Mouse (Mus musculus): ENCODE results near the gene Zfp697. TPM values are rescaled to one million over a fixed set of nuclear protein-coding genes. Genes with fewer than 3 reads are reported as not detected.
"Not testable (repeated sequence)": the region's sequence is repeated elsewhere in the genome, so short reads cannot be mapped to it uniquely, and the experiment has no call there.

Gene Zfp697
- total RNA-seq, 2 experiments from 2014 or later = 28.5 to 29.1 TPM

DNA sequence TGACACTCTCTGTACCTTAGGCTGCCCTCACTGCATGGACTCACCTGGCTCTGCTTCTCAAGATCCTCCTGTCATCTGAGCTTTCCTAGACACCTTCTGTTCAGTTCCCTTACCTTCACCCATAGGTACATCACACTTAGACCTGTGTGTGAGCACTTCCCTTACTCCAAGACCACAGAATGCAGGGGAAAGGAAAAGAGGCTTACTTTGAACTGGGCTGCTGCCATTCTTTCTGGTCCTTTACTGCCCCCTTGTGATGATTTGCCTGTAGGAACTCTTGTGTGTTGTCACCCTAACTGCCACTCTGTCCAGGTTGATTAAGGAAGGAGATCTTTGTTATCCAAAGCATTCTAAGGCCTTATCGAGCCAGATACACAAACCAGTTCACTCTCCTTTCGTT lies 168.0 kb downstream of the Zfp697 start:
- DNase-seq (ENCODE audit: low spot score in 2 of 2); H3K4me3 ChIP-seq; H3K27ac ChIP-seq: not testable (repeated sequence)

DNA sequence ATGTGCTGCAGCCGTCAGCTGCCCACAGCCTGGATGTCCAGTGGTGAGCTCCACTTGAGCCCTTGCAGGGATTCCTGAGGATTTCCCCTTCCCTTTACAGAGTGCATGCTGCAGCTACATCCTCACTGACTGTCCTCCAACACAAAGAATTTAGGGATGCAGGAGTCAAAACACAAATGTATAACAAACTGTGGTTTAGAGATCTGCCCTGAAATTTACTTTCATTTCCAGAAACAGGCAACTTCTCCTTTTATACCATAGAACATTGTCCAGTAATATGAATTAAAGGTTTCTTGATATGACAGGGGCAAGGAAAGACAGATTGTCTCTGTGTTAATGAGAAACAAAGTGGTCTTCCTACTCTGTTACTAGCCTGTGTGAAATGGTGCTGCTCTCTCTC lies 168.6 kb downstream of the Zfp697 start:
- not testable (repeated sequence) for DNase-seq (ENCODE audit: low spot score in 2 of 2); H3K4me3 ChIP-seq; H3K27ac ChIP-seq

DNA sequence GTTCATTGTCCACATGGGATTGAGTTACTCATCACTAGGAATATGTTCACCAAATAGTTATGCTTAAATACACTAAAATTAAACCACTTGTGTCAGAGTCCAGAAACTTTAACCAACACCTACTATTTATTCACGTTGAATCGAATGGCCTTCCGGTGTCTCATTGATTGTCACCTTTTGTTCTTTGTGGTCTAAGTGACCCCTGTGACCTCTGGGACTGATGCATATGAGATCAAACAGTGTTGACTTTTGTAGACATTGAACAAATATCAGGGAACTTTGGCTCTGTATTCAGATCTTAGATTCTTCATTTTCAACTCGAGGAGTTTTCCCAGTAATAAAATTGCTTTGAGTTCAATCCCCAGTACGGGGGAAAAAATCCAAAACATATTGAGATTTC lies 178.4 kb downstream of the Zfp697 start:
- H3K4me3 ChIP-seq; H3K27ac ChIP-seq; DNase-seq (ENCODE audit: low spot score in 2 of 2): not testable (repeated sequence)

DNA sequence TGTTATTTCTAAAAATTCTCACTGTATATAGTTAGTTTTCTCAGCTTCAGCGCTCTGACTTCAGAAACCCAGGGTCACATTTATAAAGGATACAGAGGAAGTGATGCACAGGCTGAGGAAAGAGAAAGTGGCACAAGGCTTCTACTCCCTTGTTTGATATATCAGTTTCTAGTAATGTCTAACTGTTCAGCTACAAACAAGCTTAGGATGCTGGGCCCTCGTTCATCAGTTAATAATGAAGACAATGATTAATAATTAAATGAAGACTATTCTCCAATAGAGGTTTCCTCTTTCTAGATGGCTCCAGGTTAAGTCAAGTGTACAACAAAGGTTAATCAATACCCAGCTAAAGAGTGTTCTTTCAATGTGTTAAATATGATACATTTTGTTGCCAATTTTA lies 181.6 kb downstream of the Zfp697 start:
- not testable (repeated sequence) for H3K4me3 ChIP-seq; DNase-seq (ENCODE audit: low spot score in 2 of 2); H3K27ac ChIP-seq

DNA sequence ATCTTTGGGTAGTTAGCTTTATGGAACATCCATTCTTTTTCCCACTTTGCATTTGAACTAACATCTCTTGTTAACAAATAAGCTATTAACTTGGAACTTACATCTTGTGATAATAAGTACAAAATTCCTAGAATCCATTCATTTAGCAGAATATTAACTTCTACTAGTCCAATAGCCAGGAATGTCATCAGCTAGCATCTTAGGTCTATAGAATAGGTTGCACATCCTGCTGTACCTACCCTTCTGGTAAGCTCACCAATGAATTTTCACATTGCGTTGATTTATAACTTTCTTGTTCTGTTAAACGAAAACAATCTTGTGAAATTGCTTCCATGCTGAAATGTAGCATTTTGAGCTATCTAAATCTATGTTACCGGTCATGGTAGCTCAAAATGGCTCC lies 182.6 kb downstream of the Zfp697 start:
- H3K27ac ChIP-seq; H3K4me3 ChIP-seq; DNase-seq (ENCODE audit: low spot score in 2 of 2): not testable (repeated sequence)

DNA sequence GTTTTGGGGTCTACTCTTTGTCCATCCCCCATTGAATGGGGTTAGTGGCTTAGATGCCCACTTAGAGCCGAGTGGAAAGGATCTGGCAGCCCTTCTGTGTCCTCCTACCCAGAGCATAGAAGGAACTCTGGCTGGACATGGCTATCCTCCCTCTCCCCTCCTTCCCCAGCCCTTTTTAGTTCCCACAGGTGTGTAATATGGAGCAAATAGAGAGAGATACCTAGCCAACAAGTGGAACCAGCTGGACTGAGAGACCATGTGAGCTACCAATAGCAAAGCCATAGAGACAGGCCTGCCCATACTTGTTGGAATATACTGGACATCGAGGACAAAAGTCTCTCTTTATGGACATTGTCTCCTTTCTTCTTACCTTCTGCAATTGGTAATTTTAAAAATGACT lies 185.5 kb downstream of the Zfp697 start:
- DNase-seq (ENCODE audit: low spot score in 2 of 2); H3K4me3 ChIP-seq; H3K27ac ChIP-seq: not testable (repeated sequence)

DNA sequence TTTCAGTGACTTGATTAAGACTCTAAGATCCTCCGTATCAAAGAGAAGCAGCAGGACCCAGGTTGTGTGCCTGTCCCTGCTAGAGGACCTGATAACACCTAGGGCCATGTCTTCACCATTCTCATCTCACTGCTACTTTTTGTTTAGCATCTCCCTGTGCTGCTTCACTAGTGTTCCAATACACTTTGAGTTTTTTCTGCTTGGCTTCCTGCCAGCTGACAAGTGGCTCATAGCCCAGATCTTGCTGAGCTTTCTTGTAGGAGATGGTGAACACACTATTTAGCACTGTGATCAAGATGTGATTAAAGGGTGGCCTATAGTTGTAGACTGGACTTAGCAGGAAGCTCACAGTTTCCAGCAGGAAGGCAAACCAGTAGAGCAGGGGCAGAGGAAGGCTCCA lies 198.8 kb downstream of the Zfp697 start:
- not testable (repeated sequence) for H3K4me3 ChIP-seq, H3K27ac ChIP-seq
- DNase-seq (ENCODE audit: low spot score in 2 of 2) = peak; percentile 60 to 66

DNA sequence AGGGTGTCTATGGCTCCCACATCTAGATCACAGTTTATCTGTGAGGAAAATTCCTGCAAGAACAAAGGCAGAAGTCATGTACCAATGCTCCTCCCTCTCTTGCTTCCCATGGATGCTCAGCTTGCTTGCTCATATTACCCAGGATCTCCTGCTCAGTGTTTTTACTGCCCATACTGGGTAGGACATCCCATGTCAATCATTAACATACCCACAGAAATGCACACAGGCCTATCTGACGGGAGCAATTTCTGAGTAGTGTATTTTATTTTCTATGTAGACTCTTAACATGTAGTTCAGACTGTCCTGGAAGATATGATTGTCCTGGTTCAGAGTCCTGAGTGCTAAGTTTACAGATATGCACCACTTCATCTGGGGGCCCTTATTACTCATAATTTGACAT lies 199.9 kb downstream of the Zfp697 start:
- not testable (repeated sequence) for DNase-seq (ENCODE audit: low spot score in 2 of 2); H3K4me3 ChIP-seq; H3K27ac ChIP-seq

DNA sequence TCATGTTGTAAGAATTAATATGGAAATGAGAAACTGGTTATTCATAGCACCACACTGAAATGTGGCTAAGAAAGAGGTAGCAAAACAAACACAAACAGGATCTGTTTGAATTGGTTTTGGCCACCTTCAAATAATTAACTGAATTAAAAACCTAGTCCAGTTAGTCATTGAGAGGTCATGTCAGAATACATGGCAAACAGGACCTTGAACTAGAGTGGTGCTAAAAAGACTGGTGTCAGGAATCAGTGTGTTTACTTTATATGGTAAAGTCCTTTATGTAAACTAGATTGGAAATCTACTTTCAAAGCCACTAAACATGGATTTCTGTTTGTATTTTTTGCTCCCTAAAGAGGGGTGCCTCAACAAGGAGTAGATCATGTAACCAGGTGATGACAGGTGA lies 200.4 kb downstream of the Zfp697 start:
- DNase-seq (ENCODE audit: low spot score in 2 of 2); H3K27ac ChIP-seq; H3K4me3 ChIP-seq: not testable (repeated sequence)

DNA sequence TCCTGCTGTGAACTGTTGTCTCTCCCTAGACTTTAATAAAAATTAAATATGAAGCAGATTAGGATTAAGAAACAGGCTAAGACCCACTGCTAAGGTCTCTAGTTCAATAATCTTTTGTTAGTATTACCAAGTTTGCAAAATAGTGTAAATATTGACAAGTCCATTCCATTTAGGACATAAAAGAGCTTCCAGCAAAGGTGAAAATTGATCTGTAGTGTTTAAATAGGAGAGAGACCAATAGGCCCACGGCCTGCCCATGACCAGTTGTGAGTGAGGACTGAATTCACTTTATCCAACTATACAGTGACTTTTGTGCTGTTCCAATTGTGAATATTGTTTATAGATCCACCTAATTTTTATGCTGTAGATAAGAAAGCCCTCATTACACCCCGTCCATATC lies 205.5 kb downstream of the Zfp697 start:
- H3K27ac ChIP-seq = no peak overlapping the region
- H3K4me3 ChIP-seq = no peak overlapping the region
- no peak for TF ChIP-seq CTCF (conservative IDR thresholded peaks at IDR 0.05)
- DNase-seq (ENCODE audit: low spot score in 2 of 2) = no peak

DNA sequence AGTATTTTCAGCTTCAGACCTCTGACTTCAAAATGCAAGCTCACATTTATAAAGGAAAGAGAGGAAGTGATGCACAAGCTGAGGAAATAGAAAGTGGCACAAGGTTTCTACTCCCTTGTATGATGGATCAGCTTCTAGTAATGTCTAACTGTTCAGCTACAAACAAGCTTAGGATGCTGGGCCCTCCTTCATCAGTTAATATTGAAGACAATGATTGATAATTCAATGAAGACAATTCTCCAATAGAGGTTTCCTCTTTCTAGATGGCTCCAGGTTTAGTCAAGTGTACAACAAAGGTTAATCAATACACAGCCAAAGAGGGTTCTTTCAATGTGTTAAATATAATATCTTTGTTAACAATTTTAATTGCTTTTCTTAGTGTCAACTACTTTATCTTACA lies 206.4 kb downstream of the Zfp697 start, which contains the start of gene Gm10681:
Gene Gm10681, minus strand, starts transcription at position 101 of the 400 bp plus-strand sequence.
- DNase-seq (ENCODE audit: low spot score in 2 of 2) = no peak
- Histone ChIP-seq H3K4me3 (no peak within 1 kb of the TSS), H3K27ac (no peak within 1 kb of the TSS)
- TF ChIP-seq CTCF (conservative IDR thresholded peaks at IDR 0.05) = no peak

DNA sequence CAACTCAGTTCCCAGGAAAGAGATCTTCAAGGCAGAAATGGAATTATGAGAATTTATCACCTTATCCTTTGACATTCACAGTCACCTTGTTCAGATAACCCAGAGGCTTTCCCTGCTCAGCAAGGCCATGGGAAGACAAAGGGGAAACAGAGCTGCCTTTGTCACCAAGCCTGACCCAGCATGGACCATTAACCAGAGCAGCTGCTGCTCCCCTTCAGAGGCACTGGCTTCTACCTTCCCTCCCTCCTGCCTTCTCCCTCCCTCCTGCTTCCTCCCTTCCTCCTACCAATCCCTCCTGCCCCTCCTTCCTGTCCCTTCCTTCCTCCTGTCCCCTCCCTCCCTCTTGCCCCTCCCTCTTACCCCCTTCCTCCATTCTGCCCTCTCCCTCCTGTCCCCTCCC lies 231.3 kb downstream of the Zfp697 start:
- DNase-seq (ENCODE audit: low spot score in 2 of 2); H3K4me3 ChIP-seq; H3K27ac ChIP-seq: not testable (repeated sequence)

DNA sequence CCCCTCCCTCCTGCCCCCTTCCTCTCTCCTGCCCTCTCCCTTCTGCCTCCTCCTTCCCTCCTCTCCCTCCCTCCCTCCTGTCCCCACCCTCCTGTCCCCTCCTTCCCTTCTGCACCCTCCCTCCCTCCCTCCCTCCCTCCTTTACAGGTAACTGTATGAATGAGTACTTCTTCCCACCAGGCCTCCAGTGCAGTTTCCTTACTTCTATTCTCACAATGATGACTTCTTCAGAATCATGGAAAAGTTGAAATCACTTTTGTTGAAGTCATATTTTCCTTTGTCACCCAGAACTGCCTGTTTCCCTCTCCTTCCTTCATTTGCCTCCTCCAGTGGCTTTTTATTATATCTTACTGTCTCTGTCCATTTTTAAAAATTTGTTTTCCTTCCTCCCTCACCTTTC lies 231.7 kb downstream of the Zfp697 start:
- no peak for TF ChIP-seq CTCF (conservative IDR thresholded peaks at IDR 0.05)

DNA sequence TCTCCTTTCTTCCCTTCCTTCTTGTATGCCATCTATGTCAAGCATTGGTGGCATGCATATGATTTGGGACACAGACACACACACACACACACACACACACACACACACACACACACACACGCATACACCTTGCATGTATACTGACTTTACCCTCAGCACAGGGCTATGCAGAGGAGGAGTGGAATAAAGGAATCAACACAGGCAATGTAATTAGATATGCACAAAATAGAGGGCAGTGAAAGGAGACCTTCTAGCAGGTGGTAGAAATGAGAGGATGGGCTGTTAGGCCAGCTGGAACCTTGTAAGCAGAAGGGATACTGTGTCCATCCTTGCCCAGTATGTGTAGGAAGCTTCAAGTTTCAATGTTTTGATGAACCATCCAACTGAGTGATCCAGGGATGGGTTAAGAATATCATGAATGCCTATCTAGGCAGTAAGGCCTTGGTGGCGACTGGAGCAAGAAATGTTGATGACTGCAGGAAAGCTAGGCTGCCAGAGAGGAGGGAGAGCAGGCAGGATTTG lies 232.2 kb downstream of the Zfp697 start:
- DNase-seq (ENCODE audit: low spot score in 2 of 2); H3K27ac ChIP-seq: not testable (repeated sequence)

More for the DNA sequence above, 231.7 kb downstream of the Zfp697 start:
- Histone ChIP-seq H3K27ac (no peak overlapping the region), H3K4me3 (no peak overlapping the region)
- no peak for DNase-seq (ENCODE audit: low spot score in 2 of 2)

DNA sequence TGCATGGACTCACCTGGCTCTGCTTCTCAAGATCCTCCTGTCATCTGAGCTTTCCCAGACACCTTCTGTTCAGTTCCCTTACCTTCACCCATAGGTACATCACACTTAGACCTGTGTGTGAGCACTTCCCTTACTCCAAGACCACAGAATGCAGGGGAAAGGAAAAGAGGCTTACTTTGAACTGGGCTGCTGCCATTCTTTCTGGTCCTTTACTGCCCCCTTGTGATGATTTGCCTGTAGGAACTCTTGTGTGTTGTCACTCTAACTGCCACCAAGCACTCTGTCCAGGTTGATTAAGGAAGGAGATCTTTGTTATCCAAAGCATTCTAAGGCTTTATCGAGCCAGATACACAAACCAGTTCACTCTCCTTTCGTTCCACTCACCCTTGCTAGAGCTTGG lies 234.0 kb downstream of the Zfp697 start:
- peak; percentile 46 for TF ChIP-seq CTCF (conservative IDR thresholded peaks at IDR 0.05)
- DNase-seq (ENCODE audit: low spot score in 2 of 2); H3K27ac ChIP-seq; H3K4me3 ChIP-seq: not testable (repeated sequence)

More for the DNA sequence above, 232.2 kb downstream of the Zfp697 start:
- not testable (repeated sequence) for H3K4me3 ChIP-seq

DNA sequence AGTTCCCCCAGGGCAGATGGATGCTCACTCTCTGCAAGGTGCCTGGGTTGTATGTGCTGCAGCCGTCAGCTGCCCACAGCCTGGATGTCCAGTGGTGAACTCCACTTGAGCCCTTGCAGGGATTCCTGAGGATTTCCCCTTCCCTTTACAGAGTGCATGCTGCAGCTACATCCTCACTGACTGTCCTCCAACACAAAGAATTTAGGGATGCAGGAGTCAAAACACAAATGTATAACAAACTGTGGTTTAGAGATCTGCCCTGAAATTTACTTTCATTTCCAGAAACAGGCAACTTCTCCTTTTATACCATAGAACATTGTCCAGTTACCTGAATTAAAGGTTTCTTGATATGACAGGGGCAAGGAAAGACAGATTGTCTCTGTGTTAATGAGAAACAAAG lies 234.5 kb downstream of the Zfp697 start:
- H3K27ac ChIP-seq; H3K4me3 ChIP-seq; DNase-seq (ENCODE audit: low spot score in 2 of 2): not testable (repeated sequence)
